Mouse (Mus musculus) telencephalon, adult 2 months (tissue): ENCODE data around the gene Sptbn2.
A peak's percentile ranks its signal among the peaks of the same experiment; 100 is the strongest.
"Not testable (repeated sequence)": the region's sequence is repeated elsewhere in the genome, so short reads cannot be mapped to it uniquely, and the experiment has no call there.

Experiments
- DNase-seq: peaks from one replicate; pipeline ENCODE4 v3.0.0-alpha.2; 2011; ENCODE audit warnings: low read depth, low spot score

The Sptbn2 gene

DNA sequence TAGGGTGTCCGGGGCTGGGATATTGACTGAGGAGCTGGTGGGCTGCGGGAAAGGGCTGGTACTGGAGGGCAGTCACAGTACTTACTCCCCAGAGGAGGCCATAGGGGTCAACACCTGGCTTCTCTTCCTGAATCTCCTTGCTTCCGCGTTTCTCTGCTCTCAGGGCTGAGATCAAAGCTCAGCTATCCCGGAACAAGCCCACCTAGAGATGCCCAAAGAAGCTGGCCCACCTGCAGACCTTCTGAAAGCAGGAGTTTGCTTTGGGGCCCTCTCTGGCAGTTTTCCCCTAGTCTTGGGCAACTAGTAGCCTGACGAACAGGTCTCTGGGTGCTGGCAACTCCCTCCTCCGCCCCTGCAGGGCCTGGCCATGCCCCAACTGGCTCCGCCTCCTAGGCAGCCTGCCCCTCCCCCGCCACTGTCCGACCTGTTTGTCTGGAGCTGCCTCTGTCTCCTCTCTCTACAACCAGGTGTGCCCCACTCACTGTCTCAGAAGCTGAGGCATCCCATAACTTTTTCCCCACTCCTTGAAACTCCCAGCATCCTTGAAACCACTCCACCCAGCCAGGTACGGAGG is 9.8 kb downstream of the Sptbn2 start:
- DNase-seq: no peak

DNA sequence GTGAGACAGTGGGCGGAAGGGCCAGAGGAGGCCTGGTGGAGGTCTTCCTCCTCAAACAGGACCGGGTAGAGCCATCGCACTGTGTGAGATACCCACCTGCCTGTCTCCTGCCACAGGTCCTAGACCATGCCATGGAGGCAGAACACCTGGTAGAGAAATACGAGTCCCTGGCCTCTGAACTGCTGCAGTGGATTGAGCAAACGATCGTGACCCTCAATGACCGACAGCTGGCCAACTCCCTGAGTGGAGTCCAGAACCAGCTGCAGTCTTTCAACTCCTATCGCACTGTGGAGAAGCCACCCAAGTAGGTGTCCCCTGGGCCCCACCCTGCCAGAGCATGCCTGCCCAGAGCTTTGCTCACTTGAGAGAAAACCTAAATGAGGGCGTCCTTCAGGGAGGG is 18.2 kb downstream of the Sptbn2 start:
- no peak for DNase-seq

DNA sequence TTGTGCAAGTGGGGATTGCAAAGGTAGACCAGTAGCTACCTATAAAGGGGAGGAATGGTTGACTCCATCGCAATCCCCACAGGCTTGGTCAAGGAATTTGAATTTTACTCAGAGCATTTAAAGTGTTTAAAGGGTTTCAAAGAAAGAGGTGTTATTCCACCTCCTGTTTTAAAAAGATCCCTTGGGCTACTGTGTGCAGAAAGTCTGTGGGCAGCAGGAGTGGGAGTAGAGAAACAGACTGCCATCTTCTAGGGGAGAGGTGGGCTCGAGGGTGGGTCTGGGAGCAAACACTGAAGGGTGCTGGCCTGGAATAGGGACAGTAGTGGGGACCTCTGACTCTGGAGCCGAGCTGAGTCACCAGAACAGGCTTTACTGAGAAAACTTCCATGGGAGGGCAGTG is 22.1 kb downstream of the Sptbn2 start:
- DNase-seq: no peak

DNA sequence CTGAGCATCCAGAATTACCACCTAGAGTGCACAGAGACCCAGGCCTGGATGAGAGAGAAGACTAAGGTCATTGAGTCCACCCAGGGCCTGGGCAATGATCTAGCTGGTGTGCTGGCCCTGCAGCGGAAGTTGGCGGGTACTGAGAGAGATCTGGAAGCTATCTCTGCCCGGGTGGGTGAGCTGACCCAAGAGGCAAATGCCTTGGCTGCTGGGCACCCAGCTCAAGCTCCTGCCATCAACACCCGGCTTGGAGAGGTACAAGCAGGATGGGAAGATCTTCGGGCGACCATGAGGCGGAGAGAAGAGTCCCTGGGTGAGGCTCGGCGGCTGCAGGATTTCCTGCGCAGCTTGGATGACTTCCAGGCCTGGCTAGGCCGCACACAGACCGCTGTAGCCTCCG is 26.9 kb downstream of the Sptbn2 start:
- DNase-seq: no peak

DNA sequence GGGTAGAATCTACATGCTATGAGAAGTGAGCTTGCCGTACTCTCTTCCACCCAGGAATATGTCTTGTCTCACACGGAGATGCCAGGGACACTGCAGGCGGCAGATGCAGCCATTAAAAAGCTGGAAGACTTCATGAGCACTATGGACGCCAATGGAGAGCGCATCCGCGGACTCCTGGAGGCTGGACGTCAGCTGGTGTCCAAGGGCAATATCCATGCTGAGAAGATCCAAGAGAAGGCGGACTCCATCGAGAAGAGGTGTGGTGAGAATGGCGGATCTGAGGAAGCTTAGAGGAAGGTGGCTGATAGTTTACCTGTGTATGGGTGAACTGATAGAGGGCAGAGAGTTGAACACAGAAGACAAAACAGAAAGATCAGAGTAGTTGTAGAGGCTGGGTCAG is 28.1 kb downstream of the Sptbn2 start:
- no peak for DNase-seq

DNA sequence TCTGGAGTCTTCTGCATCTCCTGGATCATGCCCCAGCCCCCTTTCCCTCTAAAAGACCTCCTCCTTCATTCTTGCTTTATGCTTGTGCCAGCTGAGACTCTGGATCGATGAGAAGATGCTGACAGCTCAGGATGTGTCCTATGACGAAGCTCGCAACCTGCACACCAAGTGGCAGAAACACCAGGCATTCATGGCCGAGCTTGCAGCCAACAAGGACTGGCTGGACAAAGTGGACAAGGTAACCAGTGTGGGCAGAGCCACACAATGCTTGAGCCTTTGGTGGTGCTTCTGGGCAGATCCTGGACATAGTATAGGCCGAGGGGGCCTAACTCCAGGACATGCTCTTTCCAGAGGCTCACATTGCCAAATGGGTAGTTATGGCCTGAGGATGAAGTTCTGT is 28.8 kb downstream of the Sptbn2 start:
- no peak for DNase-seq

DNA sequence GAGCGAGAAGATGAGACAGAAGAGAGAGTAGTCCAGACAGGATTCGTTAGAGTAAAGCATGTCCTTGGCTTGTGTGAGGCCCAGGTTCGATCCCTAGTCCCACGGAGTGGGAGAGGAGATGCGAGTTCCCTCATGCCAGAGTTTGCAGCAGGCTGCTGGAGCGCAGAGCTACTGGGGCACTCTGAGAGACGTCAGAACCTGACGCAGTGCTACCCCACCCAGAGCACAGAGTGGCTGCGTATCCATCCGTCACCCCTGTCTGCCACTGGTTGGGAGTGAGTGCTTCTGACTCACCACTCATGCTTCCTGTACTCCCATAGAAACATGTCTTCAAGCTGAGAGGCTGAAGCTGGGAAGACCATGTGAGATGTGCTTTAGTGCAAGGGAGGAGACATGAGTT is 30.5 kb downstream of the Sptbn2 start:
- DNase-seq: no peak

DNA sequence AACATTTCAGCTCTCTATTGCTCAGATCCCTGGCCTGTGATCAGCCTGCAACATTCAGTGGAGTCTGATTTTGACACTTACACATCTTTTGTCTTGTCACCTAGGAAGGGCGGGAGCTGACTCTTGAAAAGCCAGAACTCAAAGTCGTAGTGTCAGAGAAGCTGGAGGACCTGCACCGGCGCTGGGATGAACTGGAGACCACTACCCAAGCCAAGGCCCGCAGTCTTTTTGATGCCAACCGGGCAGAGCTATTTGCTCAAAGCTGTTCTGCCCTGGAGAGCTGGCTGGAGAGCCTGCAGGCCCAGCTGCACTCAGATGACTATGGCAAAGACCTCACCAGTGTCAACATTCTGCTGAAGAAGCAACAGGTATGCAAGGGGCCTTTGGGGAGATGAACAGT is 31.3 kb downstream of the Sptbn2 start:
- no peak for DNase-seq

DNA sequence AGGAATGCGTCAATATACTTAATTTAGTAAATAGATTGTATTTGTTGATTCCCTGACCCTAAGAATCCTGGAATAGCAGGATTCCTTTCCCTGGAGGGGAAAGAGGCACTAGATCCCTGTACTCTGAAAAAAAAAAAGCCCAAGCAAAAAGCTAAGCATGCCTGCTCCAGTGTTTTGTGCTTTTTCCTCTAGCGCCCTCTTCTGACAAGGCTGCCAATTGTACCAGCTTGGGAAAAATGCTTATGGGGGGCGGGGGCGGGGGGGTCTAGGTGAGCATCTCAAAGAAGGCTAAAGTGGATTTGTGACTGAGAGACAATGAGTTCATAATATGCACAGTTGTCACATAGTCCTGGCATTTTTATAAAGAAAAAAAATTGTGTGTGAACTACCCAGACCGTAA is 32.6 kb downstream of the Sptbn2 start:
- DNase-seq: no peak

DNA sequence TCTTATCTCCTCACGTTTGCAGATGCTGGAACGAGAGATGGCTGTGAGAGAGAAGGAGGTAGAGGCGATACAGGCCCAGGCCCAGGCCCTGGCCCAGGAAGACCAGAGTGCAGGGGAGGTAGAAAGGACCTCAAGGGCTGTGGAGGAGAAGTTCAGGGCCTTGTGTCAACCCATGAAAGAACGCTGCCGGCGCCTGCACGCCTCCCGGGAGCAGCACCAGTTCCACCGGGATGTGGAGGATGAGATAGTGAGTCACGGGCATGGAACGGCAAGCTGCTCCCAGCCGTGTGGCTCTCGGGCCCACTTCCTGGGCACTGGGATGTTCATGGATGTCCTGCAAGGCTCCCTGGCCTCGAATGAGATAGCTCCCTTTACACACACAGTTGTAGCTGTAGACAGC is 33.1 kb downstream of the Sptbn2 start:
- no peak for DNase-seq

DNA sequence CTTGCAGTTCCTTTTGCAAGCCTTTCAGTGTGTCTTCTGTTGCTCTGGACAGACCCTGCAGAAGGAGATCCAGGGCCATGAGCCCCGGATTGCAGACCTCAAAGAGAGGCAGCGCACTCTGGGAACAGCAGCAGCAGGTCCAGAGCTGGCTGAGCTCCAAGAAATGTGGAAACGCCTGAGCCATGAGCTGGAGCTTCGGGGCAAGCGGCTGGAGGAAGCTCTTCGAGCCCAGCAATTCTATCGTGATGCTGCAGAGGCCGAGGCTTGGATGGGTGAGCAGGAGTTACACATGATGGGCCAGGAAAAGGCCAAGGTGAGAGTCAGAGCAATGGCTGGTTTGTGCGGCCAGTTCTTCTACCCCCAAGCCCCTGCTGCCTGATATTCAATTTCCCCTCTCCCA is 34.1 kb downstream of the Sptbn2 start:
- no peak for DNase-seq

DNA sequence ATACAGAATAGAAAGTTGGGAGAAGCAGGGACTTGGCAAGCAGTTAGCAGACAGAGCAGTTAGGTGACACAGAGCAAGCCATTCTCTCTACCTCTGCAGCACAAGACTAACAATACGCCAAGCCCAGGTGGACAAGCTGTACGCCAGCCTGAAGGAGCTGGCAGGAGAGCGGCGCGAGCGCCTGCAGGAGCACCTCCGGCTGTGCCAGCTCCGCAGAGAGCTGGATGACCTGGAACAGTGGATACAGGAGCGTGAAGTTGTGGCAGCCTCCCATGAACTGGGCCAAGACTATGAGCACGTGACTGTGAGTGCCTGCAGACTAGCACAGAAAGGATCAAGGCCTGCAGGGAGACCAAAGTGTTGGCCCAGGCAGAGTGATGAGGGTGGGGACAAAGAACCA is 34.7 kb downstream of the Sptbn2 start:
- no peak for DNase-seq

DNA sequence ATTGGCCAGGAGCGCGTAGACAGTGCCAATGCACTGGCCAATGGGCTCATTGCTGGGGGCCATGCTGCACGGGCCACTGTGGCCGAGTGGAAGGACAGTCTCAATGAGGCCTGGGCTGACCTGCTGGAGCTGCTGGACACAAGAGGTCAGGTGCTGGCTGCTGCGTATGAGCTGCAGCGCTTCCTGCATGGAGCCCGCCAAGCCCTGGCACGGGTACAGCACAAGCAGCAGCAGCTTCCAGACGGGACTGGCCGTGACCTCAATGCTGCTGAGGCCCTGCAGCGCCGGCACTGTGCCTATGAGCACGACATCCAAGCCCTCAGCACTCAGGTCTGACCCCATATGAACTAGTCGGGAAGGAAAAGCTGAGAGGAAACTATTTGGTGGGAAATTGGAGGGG is 35.6 kb downstream of the Sptbn2 start:
- no peak for DNase-seq

DNA sequence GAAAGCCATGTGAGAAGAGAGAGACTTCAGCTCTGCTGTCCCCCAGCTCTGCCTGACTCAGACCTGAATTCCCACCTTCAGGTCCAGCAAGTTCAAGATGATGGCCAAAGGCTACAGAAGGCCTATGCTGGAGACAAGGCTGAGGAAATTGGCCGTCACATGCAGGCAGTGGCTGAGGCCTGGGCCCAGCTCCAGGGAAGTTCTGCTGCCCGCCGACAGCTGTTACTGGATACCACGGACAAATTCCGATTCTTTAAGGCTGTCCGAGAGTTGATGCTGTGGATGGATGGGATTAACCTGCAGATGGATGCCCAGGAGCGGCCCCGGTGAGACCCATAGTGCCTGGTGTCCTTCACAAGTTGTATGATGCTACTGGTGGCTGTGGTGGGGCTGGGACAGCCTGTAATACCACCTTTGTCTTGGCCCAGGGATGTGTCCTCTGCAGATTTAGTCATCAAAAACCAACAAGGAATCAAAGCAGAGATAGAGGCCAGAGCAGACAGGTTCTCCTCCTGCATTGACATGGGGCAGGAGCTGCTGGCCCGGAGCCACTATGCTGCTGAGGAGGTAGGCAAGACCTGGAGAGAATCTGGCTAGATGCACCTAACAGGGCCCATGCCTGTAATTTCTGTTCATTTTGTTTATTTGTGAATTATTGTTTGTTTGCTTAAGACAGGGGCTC is 36.8 kb downstream of the Sptbn2 start:
- no peak for DNase-seq

DNA sequence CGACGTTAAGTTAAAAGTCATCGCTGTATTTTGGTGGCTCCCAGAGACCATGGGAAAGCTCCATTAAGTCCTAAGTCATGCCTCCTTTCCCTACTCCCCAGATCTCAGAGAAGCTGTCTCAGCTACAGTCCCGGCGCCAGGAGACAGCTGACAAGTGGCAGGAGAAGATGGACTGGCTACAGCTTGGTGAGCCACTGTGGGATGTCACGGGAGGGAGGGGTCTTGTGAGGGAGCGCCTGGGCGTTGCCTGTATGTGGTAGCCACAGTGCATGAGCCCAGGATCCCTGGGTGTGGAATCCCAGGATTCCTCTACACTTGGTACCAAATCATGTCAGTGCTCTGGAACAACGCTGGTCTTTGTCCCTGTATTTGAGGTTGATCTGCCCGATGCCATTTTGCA is 37.5 kb downstream of the Sptbn2 start:
- no peak for DNase-seq

DNA sequence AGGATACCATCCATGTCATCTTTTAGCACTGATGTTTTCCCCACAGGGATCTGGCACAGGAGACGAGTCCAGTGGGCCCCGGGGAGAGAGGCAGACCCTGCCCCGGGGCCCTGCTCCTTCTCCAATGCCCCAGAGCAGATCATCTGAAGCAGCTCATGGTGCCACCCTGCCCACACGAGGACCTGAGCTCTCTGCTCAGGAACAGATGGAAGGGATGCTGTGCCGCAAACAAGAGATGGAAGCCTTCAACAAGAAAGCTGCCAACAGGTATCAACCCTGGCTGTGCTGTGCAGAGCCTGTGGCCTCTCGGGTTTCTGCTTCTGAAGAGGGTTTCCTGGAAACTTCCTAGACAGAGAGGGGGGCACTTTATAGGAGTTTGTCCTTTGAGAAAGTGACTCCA is 39.0 kb downstream of the Sptbn2 start:
- no peak for DNase-seq

DNA sequence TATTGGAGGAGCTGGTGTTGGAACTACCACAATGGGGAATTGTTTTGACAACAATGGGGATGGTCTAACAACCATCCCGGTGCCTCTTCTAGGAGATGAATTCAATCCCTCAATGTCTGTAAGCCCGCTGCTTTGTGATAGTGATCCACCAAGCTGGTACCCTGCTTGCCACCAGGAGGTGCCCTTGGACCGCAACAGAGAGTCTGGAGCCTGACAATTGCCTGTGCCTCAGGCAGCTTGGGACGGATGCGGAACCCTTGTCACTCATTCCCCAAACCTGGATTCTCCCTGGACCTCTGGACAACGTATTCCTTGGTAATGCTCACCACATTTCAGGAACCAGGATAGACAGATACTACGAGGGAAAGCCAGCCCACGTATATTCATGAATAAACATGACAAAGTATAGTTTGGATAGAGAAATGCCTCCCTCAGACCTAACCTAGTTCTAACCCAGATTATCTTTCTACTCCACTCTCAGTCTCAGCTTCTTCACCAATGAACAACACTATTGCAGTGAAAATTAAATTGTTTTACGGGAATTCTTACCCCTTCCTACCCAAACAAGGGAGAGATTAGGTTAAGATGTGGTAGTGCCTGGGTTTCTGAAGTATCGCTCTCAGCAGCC is 44.7 kb downstream of the Sptbn2 start:
- peak; percentile 79 for DNase-seq

DNA sequence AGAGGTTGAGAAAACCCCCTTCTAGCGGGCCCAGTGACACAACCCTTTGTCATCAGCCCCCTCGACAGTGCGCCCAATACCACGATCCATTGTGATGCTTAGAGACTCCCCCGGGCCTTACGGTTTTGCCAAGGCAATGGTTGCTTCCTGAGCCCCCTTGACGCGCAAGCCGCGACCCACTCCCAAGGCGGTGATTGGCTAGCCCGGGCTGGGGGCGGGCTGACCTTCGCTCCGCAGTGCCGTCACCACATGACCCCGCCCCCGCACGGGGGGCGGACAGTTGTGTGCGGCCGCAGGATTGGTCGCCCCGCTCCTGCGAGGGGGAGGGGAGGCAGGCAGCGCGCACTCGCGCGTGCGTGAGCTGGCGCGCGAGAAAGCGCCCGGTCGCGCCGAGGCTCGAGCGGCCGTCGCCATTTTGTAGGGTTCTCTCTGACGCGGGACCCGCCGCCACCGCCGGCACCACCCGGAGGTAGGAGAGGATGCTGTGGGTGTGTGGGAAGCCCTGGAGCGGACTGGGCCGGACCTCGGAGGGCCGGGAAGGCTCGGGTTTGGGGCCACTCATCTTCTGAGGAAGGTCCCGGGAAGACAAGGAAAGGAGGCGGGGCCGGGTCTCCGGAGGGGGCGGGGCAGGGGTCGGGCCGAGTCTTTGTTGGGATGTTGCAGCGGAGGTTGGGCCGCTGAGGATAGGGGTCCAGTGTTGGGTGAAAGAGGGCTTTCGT is 45.4 kb downstream of the Sptbn2 start, which contains the start of gene Rbm4b:
TSS of gene Rbm4b (plus strand) at position 305 of the 719 bp plus-strand sequence.
- peak; percentile 91 for DNase-seq

DNA sequence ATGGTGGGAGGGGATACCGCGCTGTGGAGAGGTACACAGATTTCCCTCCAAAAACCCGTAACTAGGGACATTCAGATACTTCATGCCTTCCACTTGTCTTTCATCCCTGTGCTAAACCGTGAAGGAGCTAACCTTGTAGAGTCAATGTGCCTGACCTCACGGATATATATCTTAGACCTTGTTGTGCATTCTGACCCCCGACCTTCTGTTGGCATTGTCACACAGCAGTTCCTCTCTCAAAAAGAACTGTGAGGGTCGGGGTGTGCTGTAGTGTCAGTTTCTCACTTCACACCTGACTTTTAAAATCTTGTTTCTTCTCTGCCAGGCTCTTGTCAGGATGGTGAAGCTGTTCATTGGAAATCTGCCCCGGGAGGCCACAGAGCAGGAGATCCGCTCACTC is 46.0 kb downstream of the Sptbn2 start:
- no peak for DNase-seq

DNA sequence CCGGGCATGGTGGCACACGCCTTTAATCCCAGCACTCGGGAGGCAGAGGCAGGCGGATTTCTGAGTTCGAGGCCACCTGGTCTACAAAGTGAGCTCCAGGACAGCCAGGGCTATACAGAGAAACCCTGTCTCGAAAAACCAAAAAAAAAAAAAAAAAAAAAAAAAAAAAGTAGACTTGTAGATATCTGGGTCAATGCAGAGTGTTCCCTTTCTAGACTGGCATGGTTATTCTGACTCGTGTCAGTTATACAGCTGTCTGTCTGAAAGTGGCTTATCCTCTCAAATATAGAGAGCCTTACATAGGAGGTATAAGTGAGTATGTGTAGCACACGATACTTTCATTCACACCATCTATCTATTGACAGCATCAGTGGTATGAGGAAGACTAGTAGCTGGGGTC is 49.6 kb downstream of the Sptbn2 start:
- DNase-seq: not testable (repeated sequence)

DNA sequence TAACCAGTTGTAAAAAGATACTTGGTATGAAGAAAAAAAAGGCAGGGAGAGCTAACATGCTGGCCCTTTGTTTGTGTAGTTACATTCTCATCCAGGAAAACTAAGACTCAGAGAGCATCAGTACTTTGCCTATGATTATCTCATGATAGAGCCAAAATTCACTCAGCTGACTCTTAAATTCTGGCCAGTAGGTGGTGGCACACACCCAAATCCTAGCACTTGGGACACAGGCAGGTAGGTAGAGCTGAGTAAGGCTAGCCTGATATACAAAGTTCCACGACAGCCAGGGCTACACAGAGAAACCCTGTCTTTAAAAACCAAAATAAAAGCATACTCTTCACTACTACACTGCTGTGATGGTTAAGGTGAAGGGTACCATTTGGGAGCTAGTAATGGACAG is 51.9 kb downstream of the Sptbn2 start:
- DNase-seq: no peak

DNA sequence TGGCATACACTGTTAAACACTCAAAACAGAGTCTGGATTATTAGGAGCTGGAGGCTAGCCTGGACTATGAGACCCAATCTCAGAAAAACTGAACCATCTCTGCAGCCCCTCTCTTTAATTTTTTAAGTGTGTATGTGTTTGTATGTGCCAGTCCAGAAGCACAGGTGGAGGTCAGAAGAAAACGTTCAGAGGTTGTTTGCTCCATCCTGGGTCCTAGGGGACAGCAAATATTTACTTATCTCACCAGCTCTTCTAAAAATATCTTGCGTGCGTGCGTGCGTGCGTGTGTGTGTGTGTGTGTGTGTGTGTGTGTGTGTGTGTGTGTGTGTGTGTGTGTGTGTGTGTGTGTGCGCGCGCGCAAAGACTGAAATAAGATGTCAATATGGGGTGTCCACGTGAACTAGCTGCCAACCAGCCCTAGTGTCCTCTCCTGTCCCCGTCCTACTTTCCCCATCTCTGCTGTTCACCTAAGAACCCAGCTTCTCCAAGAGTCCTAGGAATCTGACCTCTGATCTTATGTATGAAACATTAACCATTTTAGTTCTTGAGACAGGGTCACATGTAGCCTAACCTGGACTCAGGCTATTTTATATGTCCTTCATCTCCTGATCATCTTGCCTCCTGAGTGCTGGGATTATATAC is 56.7 kb downstream of the Sptbn2 start:
- DNase-seq: no peak
